Mouse (Mus musculus): Measurements from ENCODE around the gene Akr1c18.
"Not testable (repeated sequence)": the region's sequence is repeated elsewhere in the genome, so short reads cannot be mapped to it uniquely, and the experiment has no call there.

Gene Akr1c18

GRCm38 (mm10) chr13:4150518-4150917 lies at the start of gene Akr1c18:
Gene Akr1c18 (minus strand): TSS chr13:4150654.
- peak; percentile 38 for DNase-seq

GRCm38 (mm10) chr13:4192511-4192910 lies 42.1 kb upstream of the Akr1c18 start:
- DNase-seq, result no peak

- no peak for DNase-seq
Observed at GRCm38 (mm10) chr13:4190904-4191303, 40.5 kb upstream of the Akr1c18 start, which contains the start of gene Akr1c13. Gene Akr1c13 (plus strand): TSS chr13:4191150.

- no peak for DNase-seq
Observed at GRCm38 (mm10) chr13:4188174-4188573, 37.7 kb upstream of the Akr1c18 start.

- not testable (repeated sequence) for DNase-seq
Observed at GRCm38 (mm10) chr13:4186641-4187411, 36.4 kb upstream of the Akr1c18 start.

GRCm38 (mm10) chr13:4183116-4183515 lies 32.7 kb upstream of the Akr1c18 start:
- no peak for DNase-seq

- DNase-seq, result not testable (repeated sequence)
Observed at GRCm38 (mm10) chr13:4181321-4181720, 30.9 kb upstream of the Akr1c18 start.

- no peak for DNase-seq
Observed at GRCm38 (mm10) chr13:4172978-4173377, 22.5 kb upstream of the Akr1c18 start.

- no peak for DNase-seq
Observed at GRCm38 (mm10) chr13:4168006-4168405, 17.6 kb upstream of the Akr1c18 start.

GRCm38 (mm10) chr13:4155286-4155685 lies 4.8 kb upstream of the Akr1c18 start:
- DNase-seq, result no peak

GRCm38 (mm10) chr13:4153593-4153992 lies 3.1 kb upstream of the Akr1c18 start:
- no peak for DNase-seq

- no peak for DNase-seq
Observed at GRCm38 (mm10) chr13:4152908-4153307, 2.5 kb upstream of the Akr1c18 start.

GRCm38 (mm10) chr13:4144261-4144660 lies 6.2 kb downstream of the Akr1c18 start:
- no peak for DNase-seq

GRCm38 (mm10) chr13:4133070-4133469 lies 17.4 kb downstream of the Akr1c18 start:
- DNase-seq, result no peak

GRCm38 (mm10) chr13:4131721-4132120 lies 18.7 kb downstream of the Akr1c18 start:
- no peak for DNase-seq

- DNase-seq, result no peak
Observed at GRCm38 (mm10) chr13:4131317-4131716, 19.1 kb downstream of the Akr1c18 start.

GRCm38 (mm10) chr13:4129100-4129499 lies 21.4 kb downstream of the Akr1c18 start:
- DNase-seq, result peak; percentile 6

- DNase-seq, result not testable (repeated sequence)
Observed at GRCm38 (mm10) chr13:4125846-4126245, 24.6 kb downstream of the Akr1c18 start.

GRCm38 (mm10) chr13:4124471-4124870 lies 26.0 kb downstream of the Akr1c18 start:
- not testable (repeated sequence) for DNase-seq

GRCm38 (mm10) chr13:4123146-4123545 lies 27.3 kb downstream of the Akr1c18 start:
- no peak for DNase-seq

GRCm38 (mm10) chr13:4119181-4119904 lies 31.1 kb downstream of the Akr1c18 start:
- no peak for DNase-seq

GRCm38 (mm10) chr13:4110281-4111188 lies 39.9 kb downstream of the Akr1c18 start:
- DNase-seq, result peak; percentile 16

GRCm38 (mm10) chr13:4102721-4103120 lies 47.7 kb downstream of the Akr1c18 start:
- no peak for DNase-seq
